Mouse (Mus musculus) liver, adult 10 weeks (tissue): ENCODE measurements around the gene P2ry2. TPM values are rescaled to one million over a fixed set of nuclear protein-coding genes. Genes with fewer than 3 reads are reported as not detected.

Source experiments
- polyA plus RNA-seq: library from polyadenylated mRNA; stranded (reverse); fragments of 350-450 nt; fragmentation: Illumina TruSeq; extraction: RNeasy Lipid Tissue Mini Kit (QIAGEN cat#74804); gene quantifications from one replicate; pipeline ENCODE4 v1.2.3, GENCODE M21; 2014; ENCODE audit warnings: low read depth, low replicate concordance

Gene P2ry2
- polyA plus RNA-seq: 2.0 TPM

DNA sequence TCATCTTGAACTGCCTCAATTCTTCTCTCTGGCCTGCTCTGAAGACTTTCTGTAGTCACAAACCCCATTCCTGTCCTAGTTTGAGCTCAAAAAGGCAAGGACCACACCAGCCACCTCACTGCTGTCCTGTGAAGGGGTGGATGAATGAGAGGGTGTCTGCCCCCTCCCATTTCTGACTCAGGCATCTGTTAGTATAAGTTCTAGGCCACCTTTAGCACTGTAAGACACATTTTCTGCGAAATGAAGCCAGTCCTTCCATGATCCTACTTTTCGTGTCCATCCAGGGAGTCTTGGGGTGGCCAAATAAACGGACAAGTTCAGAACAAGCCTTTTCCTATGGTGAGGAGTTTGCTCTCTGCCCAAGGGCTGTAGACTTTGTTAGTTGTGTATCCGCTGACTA lies at the start of gene P2ry2:
TSS of gene P2ry2 (minus strand) at position 326 of the 400 bp plus-strand sequence.

GRCm38 (mm10) chr7:100974135-100974903 lies 38.3 kb downstream of the P2ry2 start, which contains the start of gene P2ry6:
P2ry6 (minus strand) TSS chr7:100974649.

Other genes starting within 250 kb of the P2ry2 start
- gene Relt, start 149.4 kb downstream of the P2ry2 start, polyA plus RNA-seq: not detected
- 0.16 TPM for gene Arhgef17, start 80.8 kb downstream of the P2ry2 start, polyA plus RNA-seq
- 0.40 TPM for gene P2ry6, start 38.2 kb downstream of the P2ry2 start, polyA plus RNA-seq
- 21.1 TPM for gene Fchsd2, start 80.0 kb upstream of the P2ry2 start, polyA plus RNA-seq